Mouse (Mus musculus) olfactory bulb, adult 2 months (tissue): ENCODE data around the gene Fignl2. TPM values are rescaled to one million over a fixed set of nuclear protein-coding genes. Genes with fewer than 3 reads are reported as not detected.

Experiments
- H3K27ac ChIP-seq: fragments of 200-500 bp; 2 replicates; pipeline ENCODE4 v1.5.1; 2012; ENCODE audit warnings: low read depth, low read length; ENCODE audit not compliant: insufficient read depth
- H3K4me1 ChIP-seq: fragments of 200-500 bp; 2 replicates; pipeline ENCODE4 v1.6.1; 2012; ENCODE audit warnings: low read length; ENCODE audit not compliant: control insufficient read depth, insufficient read depth
- H3K4me3 ChIP-seq: fragments of 200-500 bp; 2 replicates; pipeline ENCODE4 v1.5.1; 2012; ENCODE audit warnings: mild to moderate bottlenecking, low read depth, low read length, moderate library complexity; ENCODE audit not compliant: insufficient read depth
- CTCF ChIP-seq: fragments of 200-500 bp; IDR thresholded peaks from 2 replicates; pipeline ENCODE4 v1.5.1; 2012; ENCODE audit warnings: low read depth, mild to moderate bottlenecking, low read length, moderate library complexity; ENCODE audit not compliant: insufficient read depth
- POLR2A ChIP-seq: fragments of 200-500 bp; IDR thresholded peaks from 2 replicates; pipeline ENCODE4 v1.6.1; 2012; ENCODE audit warnings: mild to moderate bottlenecking, low read depth, low read length, moderate library complexity; ENCODE audit not compliant: insufficient read depth
- WGBS: fragments of 180-500 bp; shearing (Covaris S2); methylation state at CpG from one replicate; pipeline ENCODE4 v1.1.7; 2018; 5-methylcytosine and 5-hydroxymethylcytosine counted together
- polyA plus RNA-seq: library from polyadenylated mRNA; stranded (reverse); fragments of >200 nt; gene quantifications from 2 replicates; pipeline ENCODE4 v1.2.4, GENCODE M21; 2012; ENCODE audit warnings: low replicate concordance; ENCODE audit not compliant: missing spikeins, insufficient read depth, insufficient read length

Fignl2 gene
- polyA plus RNA-seq, 1 experiment: not detected

- no peak for TF ChIP-seq POLR2A
- TF ChIP-seq CTCF: no peak
- 88% methylated on average over 7 of the region's 7 CpGs for WGBS
- H3K27ac ChIP-seq: no peak overlapping the region
- H3K4me3 ChIP-seq: no peak overlapping the region
- H3K4me1 ChIP-seq: peaks cover 26% of the 10 kb centered on the region
Observed at GRCm38 (mm10) chr15:101081035-101081548, 2.7 kb upstream of the Fignl2 start.

GRCm38 (mm10) chr15:101080031-101080520 is 1.7 kb upstream of the Fignl2 start:
- TF ChIP-seq CTCF: no peak
- TF ChIP-seq POLR2A: no peak
- H3K4me1 ChIP-seq: peaks cover 26% of the 10 kb centered on the region
- WGBS: 88% methylated on average over 9 of the region's 9 CpGs
- H3K27ac ChIP-seq: no peak overlapping the region
- no peak overlapping the region for H3K4me3 ChIP-seq

- H3K4me1 ChIP-seq: peaks cover 26% of the 10 kb centered on the region
- H3K27ac ChIP-seq: no peak overlapping the region
- peak overlapping the region; percentile 41 for H3K4me3 ChIP-seq
- WGBS: 6% methylated on average over 30 of the region's 30 CpGs
- TF ChIP-seq POLR2A: no peak
- TF ChIP-seq CTCF: no peak
Observed at GRCm38 (mm10) chr15:101078731-101079156, 377 bp upstream of the Fignl2 start.

- peaks cover 26% of the 10 kb centered on the region for H3K4me1 ChIP-seq
- H3K27ac ChIP-seq: no peak overlapping the region
- WGBS: 10% methylated on average over 34 of the region's 34 CpGs
- peak overlapping the region; percentile 50 for H3K4me3 ChIP-seq
- TF ChIP-seq CTCF (no peak), POLR2A (no peak)
Observed at GRCm38 (mm10) chr15:101077001-101077812, 1.2 kb downstream of the Fignl2 start.

- H3K4me3 ChIP-seq: peak overlapping the region; percentile 12
- TF ChIP-seq POLR2A: no peak
- TF ChIP-seq CTCF: no peak
- no peak overlapping the region for H3K27ac ChIP-seq
- H3K4me1 ChIP-seq: peaks cover 26% of the 10 kb centered on the region
- 38% methylated on average over 26 of the region's 26 CpGs for WGBS
Observed at GRCm38 (mm10) chr15:101076071-101077000, 2.0 kb downstream of the Fignl2 start.

- no peak overlapping the region for H3K27ac ChIP-seq
- 84% methylated on average over 5 of the region's 5 CpGs for WGBS
- H3K4me1 ChIP-seq: peaks cover 28% of the 10 kb centered on the region
- no peak for TF ChIP-seq POLR2A
- no peak for TF ChIP-seq CTCF
- no peak overlapping the region for H3K4me3 ChIP-seq
Observed at GRCm38 (mm10) chr15:101075656-101076055, 2.7 kb downstream of the Fignl2 start.

GRCm38 (mm10) chr15:101075150-101075549 is 3.2 kb downstream of the Fignl2 start:
- Histone ChIP-seq H3K4me3 (no peak overlapping the region), H3K27ac (no peak overlapping the region), H3K4me1 (peaks cover 29% of the 10 kb centered on the region)
- TF ChIP-seq POLR2A (no peak), CTCF (no peak)
- WGBS: 97% methylated on average over 4 of the region's 4 CpGs

- TF ChIP-seq POLR2A (no peak), CTCF (no peak)
Observed at GRCm38 (mm10) chr15:101074067-101074466, 4.3 kb downstream of the Fignl2 start.

More at GRCm38 (mm10) chr15:101074067-101074466, 4.3 kb downstream of the Fignl2 start:
- Histone ChIP-seq H3K4me3 (no peak overlapping the region), H3K27ac (no peak overlapping the region), H3K4me1 (peaks cover 26% of the 10 kb centered on the region)
- 79% methylated on average over 5 of the region's 5 CpGs for WGBS
